Mouse (Mus musculus) liver, embryonic 13.5 days (tissue): ENCODE results near the gene Atg7. TPM values are rescaled to one million over a fixed set of nuclear protein-coding genes. Genes with fewer than 3 reads are reported as not detected.

Source experiments
- ATAC-seq: fragments of 200-750 bp; cut with Nextera tagmentation; 2 replicates; pipeline ENCODE4 v1.8.0; 2017; ENCODE audit warnings: low read depth, mild to moderate bottlenecking, moderate number of reproducible peaks, moderate library complexity
- DNase-seq: peaks from one replicate; pipeline ENCODE4 v3.0.0; 2022
- H3K27ac ChIP-seq: fragments of 300-500 bp; sonication (generic); 2 replicates; pipeline ENCODE4 v1.5.1; 2015; ENCODE audit warnings: moderate library complexity, mild to moderate bottlenecking, inconsistent platforms
- H3K27me3 ChIP-seq: fragments of 300-500 bp; sonication (generic); 2 replicates; pipeline ENCODE4 v1.6.1; 2015; ENCODE audit warnings: mild to moderate bottlenecking, inconsistent platforms
- H3K36me3 ChIP-seq: fragments of 300-500 bp; sonication (generic); 2 replicates; pipeline ENCODE4 v1.6.1; 2015; ENCODE audit warnings: mild to moderate bottlenecking, inconsistent platforms
- H3K4me1 ChIP-seq: fragments of 300-500 bp; sonication (generic); replicated peaks from 2 replicates; pipeline ENCODE4 v1.6.1; 2015; ENCODE audit warnings: inconsistent platforms
- H3K4me2 ChIP-seq: fragments of 300-500 bp; sonication (generic); 2 replicates; pipeline ENCODE4 v1.6.1; 2015; ENCODE audit warnings: inconsistent platforms, mild to moderate bottlenecking, moderate library complexity
- H3K4me3 ChIP-seq: fragments of 300-500 bp; sonication (generic); replicated peaks from 2 replicates; pipeline ENCODE4 v1.5.1; 2015; ENCODE audit warnings: mild to moderate bottlenecking, inconsistent platforms
- H3K9ac ChIP-seq: fragments of 300-500 bp; sonication (generic); 2 replicates; pipeline ENCODE4 v1.6.1; 2015; ENCODE audit warnings: mild to moderate bottlenecking, inconsistent platforms
- H3K9me3 ChIP-seq: fragments of 300-500 bp; sonication (generic); replicated peaks from 2 replicates; pipeline ENCODE4 v1.6.1; 2016; ENCODE audit warnings: inconsistent platforms
- WGBS: fragments of 180-500 bp; shearing (Covaris S2); methylation state at CpG from one replicate; pipeline ENCODE4 v1.1.7; 2015; ENCODE audit not compliant: insufficient replicate concordance; 5-methylcytosine and 5-hydroxymethylcytosine counted together
- polyA plus RNA-seq: library from polyadenylated mRNA; unstranded; fragments of >200 nt; fragmentation: Nextera tagmentation; extraction: Ambion mirVana; gene quantifications from 2 replicates; pipeline ENCODE4 v1.2.1, GENCODE M21; 2015

Atg7 gene
- polyA plus RNA-seq, 1 experiment from 2014 or later: 12.5 TPM

GRCm38 (mm10) chr6:114807474-114807873 is 164.6 kb downstream of the Atg7 start:
- Histone ChIP-seq H3K36me3 (no peaks in the 10 kb centered on the region), H3K9ac (no peak overlapping the region), H3K4me2 (no peak overlapping the region), H3K4me1 (no peaks in the 10 kb centered on the region), H3K4me3 (no peak overlapping the region), H3K27me3 (no peaks in the 10 kb centered on the region), H3K9me3 (no peaks in the 10 kb centered on the region), H3K27ac (no peak overlapping the region)
- DNase-seq (no peak), ATAC-seq (no peak)
- 61% methylated on average over 3 of the region's 3 CpGs for WGBS

GRCm38 (mm10) chr6:114808654-114809430 is 165.9 kb downstream of the Atg7 start:
- H3K36me3 ChIP-seq: no peaks in the 10 kb centered on the region
- 79% methylated on average over 3 of the region's 3 CpGs for WGBS

GRCm38 (mm10) chr6:114809431-114809811 is 166.5 kb downstream of the Atg7 start:
- no peak overlapping the region for H3K9ac ChIP-seq

More at GRCm38 (mm10) chr6:114808654-114809430, 165.9 kb downstream of the Atg7 start:
- Histone ChIP-seq H3K4me2 (no peak overlapping the region), H3K4me1 (no peaks in the 10 kb centered on the region), H3K27me3 (no peaks in the 10 kb centered on the region), H3K27ac (no peak overlapping the region), H3K9me3 (no peaks in the 10 kb centered on the region), H3K4me3 (no peak overlapping the region), H3K9ac (no peak overlapping the region)
- DNase-seq (no peak), ATAC-seq (no peak)

GRCm38 (mm10) chr6:114812322-114812721 is 169.4 kb downstream of the Atg7 start:
- H3K27me3 ChIP-seq: no peaks in the 10 kb centered on the region
- H3K9me3 ChIP-seq: no peaks in the 10 kb centered on the region
- no peak overlapping the region for H3K27ac ChIP-seq
- H3K4me3 ChIP-seq: no peak overlapping the region
- H3K4me2 ChIP-seq: no peak overlapping the region
- no peaks in the 10 kb centered on the region for H3K36me3 ChIP-seq
- no peak overlapping the region for H3K9ac ChIP-seq
- H3K4me1 ChIP-seq: peaks cover 14% of the 10 kb centered on the region
- WGBS: 64% methylated on average over 5 of the region's 5 CpGs
- DNase-seq (no peak), ATAC-seq (no peak)

More at GRCm38 (mm10) chr6:114809431-114809811, 166.5 kb downstream of the Atg7 start:
- no peak for ATAC-seq
- no peak overlapping the region for H3K27ac ChIP-seq
- no peaks in the 10 kb centered on the region for H3K9me3 ChIP-seq
- H3K27me3 ChIP-seq: no peaks in the 10 kb centered on the region
- DNase-seq: no peak
- no peak overlapping the region for H3K4me3 ChIP-seq
- WGBS: 58% methylated on average over 1 of the region's 1 CpGs
- H3K4me1 ChIP-seq: no peaks in the 10 kb centered on the region
- no peak overlapping the region for H3K4me2 ChIP-seq
- no peaks in the 10 kb centered on the region for H3K36me3 ChIP-seq

GRCm38 (mm10) chr6:114812779-114813178 is 169.9 kb downstream of the Atg7 start:
- ATAC-seq (no peak), DNase-seq (no peak)
- Histone ChIP-seq H3K4me1 (peaks cover 18% of the 10 kb centered on the region), H3K9ac (no peak overlapping the region), H3K9me3 (no peaks in the 10 kb centered on the region), H3K4me3 (no peak overlapping the region), H3K4me2 (no peak overlapping the region), H3K27ac (no peak overlapping the region), H3K27me3 (no peaks in the 10 kb centered on the region), H3K36me3 (no peaks in the 10 kb centered on the region)
- 71% methylated on average over 4 of the region's 4 CpGs for WGBS

GRCm38 (mm10) chr6:114814199-114814881 is 171.4 kb downstream of the Atg7 start:
- WGBS: 68% methylated on average over 6 of the region's 6 CpGs

GRCm38 (mm10) chr6:114814882-114815650 is 172.2 kb downstream of the Atg7 start:
- no peaks in the 10 kb centered on the region for H3K9me3 ChIP-seq
- no peaks in the 10 kb centered on the region for H3K36me3 ChIP-seq
- no peak overlapping the region for H3K9ac ChIP-seq
- DNase-seq: no peak
- no peak overlapping the region for H3K4me3 ChIP-seq
- peaks cover 34% of the 10 kb centered on the region for H3K4me1 ChIP-seq
- H3K4me2 ChIP-seq: no peak overlapping the region
- WGBS: 73% methylated on average over 5 of the region's 5 CpGs
- H3K27me3 ChIP-seq: no peaks in the 10 kb centered on the region
- H3K27ac ChIP-seq: no peak overlapping the region
- no peak for ATAC-seq

More at GRCm38 (mm10) chr6:114814199-114814881, 171.4 kb downstream of the Atg7 start:
- no peaks in the 10 kb centered on the region for H3K27me3 ChIP-seq
- H3K9me3 ChIP-seq: no peaks in the 10 kb centered on the region
- ATAC-seq: no peak
- no peak overlapping the region for H3K4me2 ChIP-seq
- H3K4me1 ChIP-seq: peaks cover 28% of the 10 kb centered on the region
- H3K9ac ChIP-seq: no peak overlapping the region
- no peak for DNase-seq
- no peaks in the 10 kb centered on the region for H3K36me3 ChIP-seq
- no peak overlapping the region for H3K27ac ChIP-seq
- no peak overlapping the region for H3K4me3 ChIP-seq

GRCm38 (mm10) chr6:114817948-114818347 is 175.1 kb downstream of the Atg7 start:
- H3K4me2 ChIP-seq: peak overlapping the region; percentile 23; the same call in 1 of the 2 replicates
- H3K4me3 ChIP-seq: no peak overlapping the region
- no peak overlapping the region for H3K27ac ChIP-seq
- DNase-seq (peak; percentile 29), ATAC-seq (peak; percentile 43; the same call in 1 of the 2 replicates)
- no peaks in the 10 kb centered on the region for H3K9me3 ChIP-seq
- H3K36me3 ChIP-seq: no peaks in the 10 kb centered on the region
- H3K4me1 ChIP-seq: peaks cover 38% of the 10 kb centered on the region
- H3K27me3 ChIP-seq: no peaks in the 10 kb centered on the region
- WGBS: 6% methylated on average over 11 of the region's 11 CpGs
- H3K9ac ChIP-seq: no peak overlapping the region

GRCm38 (mm10) chr6:114818471-114818870 is 175.6 kb downstream of the Atg7 start:
- H3K9ac ChIP-seq: no peak overlapping the region
- no peak for ATAC-seq

GRCm38 (mm10) chr6:114819971-114820481 is 177.1 kb downstream of the Atg7 start:
- Histone ChIP-seq H3K27ac (no peak overlapping the region), H3K9ac (no peak overlapping the region), H3K4me3 (no peak overlapping the region), H3K27me3 (no peaks in the 10 kb centered on the region), H3K4me1 (peaks cover 38% of the 10 kb centered on the region), H3K9me3 (no peaks in the 10 kb centered on the region), H3K36me3 (no peaks in the 10 kb centered on the region), H3K4me2 (no peak overlapping the region)
- DNase-seq: no peak
- no peak for ATAC-seq
- WGBS: 41% methylated on average over 9 of the region's 9 CpGs

More at GRCm38 (mm10) chr6:114818471-114818870, 175.6 kb downstream of the Atg7 start:
- DNase-seq: no peak
- Histone ChIP-seq H3K4me2 (no peak overlapping the region), H3K27me3 (no peaks in the 10 kb centered on the region), H3K4me3 (no peak overlapping the region), H3K9me3 (no peaks in the 10 kb centered on the region), H3K36me3 (no peaks in the 10 kb centered on the region), H3K4me1 (peaks cover 38% of the 10 kb centered on the region), H3K27ac (no peak overlapping the region)
- WGBS: 28% methylated on average over 6 of the region's 6 CpGs

GRCm38 (mm10) chr6:114821646-114822045 is 178.7 kb downstream of the Atg7 start:
- no peaks in the 10 kb centered on the region for H3K9me3 ChIP-seq
- H3K4me3 ChIP-seq: no peak overlapping the region
- no peak overlapping the region for H3K4me2 ChIP-seq
- ATAC-seq: no peak
- DNase-seq: no peak
- H3K36me3 ChIP-seq: no peaks in the 10 kb centered on the region
- peaks cover 31% of the 10 kb centered on the region for H3K4me1 ChIP-seq
- WGBS: 85% methylated on average over 7 of the region's 7 CpGs
- H3K27ac ChIP-seq: no peak overlapping the region
- no peaks in the 10 kb centered on the region for H3K27me3 ChIP-seq
- H3K9ac ChIP-seq: no peak overlapping the region
